ENCODE assay signal across 20 mouse cellular contexts in the genomic region with DNA sequence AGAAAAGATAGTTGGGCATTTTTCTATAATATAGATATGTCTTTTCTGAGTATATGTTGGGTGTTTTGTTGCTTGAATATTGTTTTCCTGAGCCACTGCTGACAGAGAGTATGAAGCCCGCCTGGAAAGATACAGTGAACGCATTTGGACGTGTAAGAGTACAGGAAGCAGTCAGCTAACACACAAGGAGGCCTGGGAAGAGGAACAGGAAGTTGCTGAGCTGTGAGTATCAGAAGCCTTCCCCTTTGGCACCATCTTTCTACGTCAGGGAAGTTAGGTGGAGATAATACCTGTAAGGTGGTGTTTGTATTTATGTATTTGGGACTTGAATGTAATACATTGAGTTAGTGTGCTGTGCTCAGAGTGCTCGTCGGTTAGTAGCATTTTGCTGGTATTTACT. TPM values are rescaled to one million over a fixed set of nuclear protein-coding genes. Genes with fewer than 3 reads are reported as not detected.
DNase-seq lines count a peak whose midpoint lies in the region; ATAC-seq and TF ChIP-seq lines count a peak whose summit lies in the region.
"Had no signal": no experiment of that assay in that cellular context is flagged by ENCODE, and none has a peak within 500 bp of the region (broad histone marks: within the 10 kb centered on the region; RNA-seq: fewer than 3 reads in every experiment).

No protein-coding gene starts in this region.

- H3K27me3 ChIP-seq in lung, postnatal 0 days (replicated peaks; ENCODE audit: insufficient read depth, low read length), result no peaks in the 10 kb centered on the region
- no peaks in the 10 kb centered on the region for H3K27me3 ChIP-seq in CH12.LX (replicated peaks)
- no peaks in the 10 kb centered on the region for H3K27me3 ChIP-seq in intestine, embryonic 16.5 days (replicated peaks; ENCODE audit: control insufficient read depth, insufficient read depth, low read length)
- H3K27me3 ChIP-seq: heart, embryonic 12.5 days; kidney, embryonic 15.5 days; limb, embryonic 12.5 days; neural tube, embryonic 15.5 days had no signal

- DNase-seq in lung, postnatal 0 days (ENCODE audit: low spot score), result peak; percentile 50
- no peak for DNase-seq in lung, postnatal 10 days
- DNase-seq in CH12.LX (ENCODE audit: extremely low read depth), result no peak
- peak; percentile 34 for DNase-seq in naive thymus-derived CD4-positive, alpha-beta T cell, adult 2 months (ENCODE audit: low read depth)
- DNase-seq in thymus, adult 18-20 months, result no peak
- no peak for DNase-seq in gastrocnemius, postnatal 4 days (ENCODE audit: low spot score in 2 of 2)
- DNase-seq: cerebellum, postnatal 10 days; gastrocnemius, postnatal 25 days; heart, postnatal 36 days; retina, postnatal 1 day; right cerebral cortex, postnatal 4 days; thymus, postnatal 4 days had no signal

- H3K4me3 ChIP-seq in lung, postnatal 0 days (ENCODE audit: low read depth, low read length), result no peak overlapping the region
- no peak overlapping the region for H3K4me3 ChIP-seq in CH12.LX (replicated peaks in 1 of 3; ENCODE audit: low read depth in 2 of 3, low read length in 2 of 3, poor library complexity in 1 of 3)
- no peak overlapping the region for H3K4me3 ChIP-seq in intestine, embryonic 16.5 days (ENCODE audit: low read length)
- H3K4me3 ChIP-seq: heart, embryonic 12.5 days; kidney, embryonic 15.5 days; left cerebral cortex, adult 2 months; limb, embryonic 12.5 days; neural tube, embryonic 15.5 days had no signal

- no peak for TF ChIP-seq RAD21 in CH12.LX (IDR thresholded peaks at IDR 0.05; ENCODE audit: low read depth, low read length)

- dilution Hi-C loops in CH12.LX (cut with MboI; ENCODE audit: extremely low pct_ligation_motif_present, extremely low pct_unique_long_range_greater_than_20kb, low sequenced_read_pairs), result no loop called here

- H3K4me2 ChIP-seq in lung, postnatal 0 days (replicated peaks; ENCODE audit: low read depth, low read length), result no peak overlapping the region
- no peak overlapping the region for H3K4me2 ChIP-seq in CH12.LX (ENCODE audit: insufficient read depth, low read depth, poor library complexity, severe bottlenecking)
- no peak overlapping the region for H3K4me2 ChIP-seq in intestine, embryonic 16.5 days (ENCODE audit: low read depth, low read length)
- H3K4me2 ChIP-seq: heart, embryonic 12.5 days; kidney, embryonic 15.5 days; limb, embryonic 12.5 days; midbrain, embryonic 11.5 days; neural tube, embryonic 15.5 days had no signal

- no peak for ATAC-seq in lung, postnatal 0 days
- ATAC-seq in hematopoietic stem cell, adult 5-6 weeks (replicated peaks in 1 of 2; ENCODE audit: insufficient read depth in 1 of 2, low FRiP score in 2 of 2, low TSS enrichment in 1 of 2, low read depth in 1 of 2, poor library complexity in 2 of 2, severe bottlenecking in 2 of 2), result peak; percentile 48 to 85
- ATAC-seq in intestine, embryonic 16.5 days, result no peak

- in situ Hi-C loops in CH12.LX (cut with MboI; ENCODE audit: low pct_ligation_motif_present, low pct_unique_long_range_greater_than_20kb, low sequenced_read_pairs), result no loop called here

- H3K9me3 ChIP-seq in lung, postnatal 0 days (ENCODE audit: low read length), result no peaks in the 10 kb centered on the region
- no peaks in the 10 kb centered on the region for H3K9me3 ChIP-seq in CH12.LX (replicated peaks; ENCODE audit: low read length)
- no peaks in the 10 kb centered on the region for H3K9me3 ChIP-seq in intestine, embryonic 16.5 days (ENCODE audit: control insufficient read depth, low read length)
- H3K9me3 ChIP-seq: heart, embryonic 12.5 days; kidney, embryonic 15.5 days; limb, embryonic 12.5 days; neural tube, embryonic 15.5 days had no signal

- TF ChIP-seq POLR2A in CH12.LX (IDR thresholded peaks at IDR 0.05; ENCODE audit: low read depth, low read length), result no peak

- TF ChIP-seq EP300 in lung, postnatal 0 days (IDR thresholded peaks at IDR 0.05), result no peak
- no peak for TF ChIP-seq EP300 in CH12.LX (IDR thresholded peaks at IDR 0.05; ENCODE audit: low read length)

- peaks cover 84% of the 10 kb centered on the region for H3K79me2 ChIP-seq in CH12.LX (replicated peaks; ENCODE audit: control insufficient read depth, extremely low read depth, insufficient read depth, poor library complexity, severe bottlenecking)

- H3K36me3 ChIP-seq in lung, postnatal 0 days (ENCODE audit: insufficient read depth, low read length), result no peaks in the 10 kb centered on the region
- peaks cover 29 to 85% of the 10 kb centered on the region in 2 experiments for H3K36me3 ChIP-seq in CH12.LX (replicated peaks in 1 of 2; ENCODE audit: control insufficient read depth in 1 of 2, insufficient read depth in 1 of 2, low read length in 1 of 2)
- H3K36me3 ChIP-seq in intestine, embryonic 16.5 days (ENCODE audit: control insufficient read depth, insufficient read depth, low read length), result peaks cover 4% of the 10 kb centered on the region; the same call in 1 of the 2 replicates

- WGBS in lung, postnatal 0 days, result 51% methylated on average over 6 of the region's 6 CpGs
- WGBS in intestine, embryonic 16.5 days, result 73% methylated on average over 6 of the region's 6 CpGs

- no peak overlapping the region for H3K27ac ChIP-seq in lung, postnatal 0 days (ENCODE audit: low read length)
- H3K27ac ChIP-seq in CH12.LX (ENCODE audit: insufficient read depth, low read depth), result no peak overlapping the region
- no peak overlapping the region for H3K27ac ChIP-seq in intestine, embryonic 16.5 days (ENCODE audit: low read length)
- H3K27ac ChIP-seq: kidney, embryonic 15.5 days; left cerebral cortex, adult 2 months; limb, embryonic 12.5 days; neural tube, embryonic 15.5 days had no signal

- no peak overlapping the region for H3K9ac ChIP-seq in lung, postnatal 0 days (replicated peaks; ENCODE audit: low read depth)
- no peak overlapping the region for H3K9ac ChIP-seq in CH12.LX (ENCODE audit: insufficient read depth, low read depth)
- no peak overlapping the region for H3K9ac ChIP-seq in intestine, embryonic 16.5 days (ENCODE audit: low read depth, low read length)
- H3K9ac ChIP-seq: heart, embryonic 12.5 days; kidney, embryonic 15.5 days; limb, embryonic 12.5 days; neural tube, embryonic 15.5 days had no signal

- no peaks in the 10 kb centered on the region for H3K4me1 ChIP-seq in lung, postnatal 0 days (ENCODE audit: insufficient read depth, low read depth, low read length)
- peaks cover 0 to 40% of the 10 kb centered on the region in 2 experiments; a peak in 2 of 4 replicates for H3K4me1 ChIP-seq in CH12.LX (ENCODE audit: control insufficient read depth in 1 of 2, insufficient read depth in 2 of 2)
- peaks cover 11% of the 10 kb centered on the region for H3K4me1 ChIP-seq in intestine, embryonic 16.5 days (ENCODE audit: control insufficient read depth, insufficient read depth, low read length)

- TF ChIP-seq CTCF in lung, postnatal 0 days (IDR thresholded peaks at IDR 0.05), result no peak
- TF ChIP-seq CTCF in CH12.LX (conservative IDR thresholded peaks at IDR 0.05 in 1 of 2, IDR thresholded peaks at IDR 0.05 in 1 of 2; ENCODE audit: low read depth in 2 of 2, low read length in 2 of 2), result no peak

TF ChIP-seq in CH12.LX, 34 proteins besides CTCF, POLR2A, EP300 and RAD21:
- TF ChIP-seq MAFK (IDR thresholded peaks at IDR 0.05; ENCODE audit: insufficient replicate concordance, low read length), result no peak
- TF ChIP-seq ELF1 (IDR thresholded peaks at IDR 0.05; ENCODE audit: low read depth, low read length), result peak; percentile 52; the same call in 1 of the 2 replicates
TF ChIP-seq in CH12.LX: peak in this region for 1.

RNA-seq across cellular contexts. Expression of gene Baz1b, which starts 9.3 kb away (rescaled TPM):
- 14.6 and 19.2 TPM in 2 replicates for polyA plus RNA-seq in lung, postnatal 0 days (2015; fragmentation: Nextera tagmentation; extraction: Ambion mirVana)
- total RNA-seq in CH12.LX (2012; rRNA removed), result 60.0 and 72.9 TPM in 2 replicates
- total RNA-seq in CH12.LX (2014; rRNA removed), result 53.3 and 56.4 TPM in 2 replicates
- polyA plus RNA-seq in CH12.LX (2012; ENCODE audit: insufficient read length, low read depth), result 84.9 and 85.4 TPM in 2 replicates
- 159 and 184 TPM in 2 replicates for total RNA-seq in hematopoietic stem cell, adult 5-6 weeks (2017)
- 19.0 and 20.9 TPM in 2 replicates for polyA plus RNA-seq in intestine, embryonic 16.5 days (2015; fragmentation: Nextera tagmentation; extraction: Ambion mirVana)
- 10 to 100 TPM; 59.4 to 63.6 TPM for total RNA-seq in gastrocnemius, postnatal 4 days (2021)

RNA-seq across cellular contexts. Expression of gene Bcl7b, which starts 28.3 kb away (rescaled TPM):
- 63.1 and 65.7 TPM in 2 replicates for polyA plus RNA-seq in lung, postnatal 0 days (2015; fragmentation: Nextera tagmentation; extraction: Ambion mirVana)
- total RNA-seq in CH12.LX (2012; rRNA removed), result 20.1 and 22.0 TPM in 2 replicates
- 21.6 and 24.1 TPM in 2 replicates for total RNA-seq in CH12.LX (2014; rRNA removed)
- polyA plus RNA-seq in CH12.LX (2012; ENCODE audit: insufficient read length, low read depth), result 40.8 and 43.6 TPM in 2 replicates
- 34.8 and 35.0 TPM in 2 replicates for total RNA-seq in hematopoietic stem cell, adult 5-6 weeks (2017)
- polyA plus RNA-seq in intestine, embryonic 16.5 days (2015; fragmentation: Nextera tagmentation; extraction: Ambion mirVana), result 53.7 and 54.7 TPM in 2 replicates
- 10 to 100 TPM; 27.3 to 28.0 TPM for total RNA-seq in gastrocnemius, postnatal 4 days (2021)

RNA-seq across cellular contexts. Expression of gene Tbl2, which starts 46.9 kb away (rescaled TPM):
- polyA plus RNA-seq in lung, postnatal 0 days (2015; fragmentation: Nextera tagmentation; extraction: Ambion mirVana), result 8.7 and 9.5 TPM in 2 replicates
- total RNA-seq in CH12.LX (2012; rRNA removed), result 26.3 and 31.9 TPM in 2 replicates
- 20.0 and 21.7 TPM in 2 replicates for total RNA-seq in CH12.LX (2014; rRNA removed)
- 24.8 and 25.2 TPM in 2 replicates for polyA plus RNA-seq in CH12.LX (2012; ENCODE audit: insufficient read length, low read depth)
- 10.6 and 23.4 TPM in 2 replicates for total RNA-seq in hematopoietic stem cell, adult 5-6 weeks (2017)
- 26.1 and 27.4 TPM in 2 replicates for polyA plus RNA-seq in intestine, embryonic 16.5 days (2015; fragmentation: Nextera tagmentation; extraction: Ambion mirVana)
- total RNA-seq in gastrocnemius, postnatal 4 days (2021), result 10 to 100 TPM; 18.3 to 22.2 TPM

RNA-seq across cellular contexts. Expression of gene Fzd9, which starts 54.7 kb away (rescaled TPM):
- polyA plus RNA-seq in lung, postnatal 0 days (2015; fragmentation: Nextera tagmentation; extraction: Ambion mirVana), result 0.19 and 0.33 TPM in 2 replicates
- not detected in 2 replicates for total RNA-seq in CH12.LX (2012; rRNA removed)
- total RNA-seq in CH12.LX (2014; rRNA removed), result not detected in 2 replicates
- not detected in 2 replicates for polyA plus RNA-seq in CH12.LX (2012; ENCODE audit: insufficient read length, low read depth)
- 1.3 and 1.7 TPM in 2 replicates for total RNA-seq in hematopoietic stem cell, adult 5-6 weeks (2017)
- polyA plus RNA-seq in intestine, embryonic 16.5 days (2015; fragmentation: Nextera tagmentation; extraction: Ambion mirVana), result 0.33 and 0.50 TPM in 2 replicates
- total RNA-seq in gastrocnemius, postnatal 4 days (2021), result 10 to 100 TPM; 16.0 to 20.2 TPM

Comparison
In these comparisons a context has a peak if more than half of its experiments do, and no peak if none do; other contexts are left out.
1. DNase-seq: peak in lung, postnatal 0 days (single experiment) and naive thymus-derived CD4-positive, alpha-beta T cell, adult 2 months (single experiment); none in lung, postnatal 10 days (single experiment), CH12.LX (single experiment), thymus, adult 18-20 months (0 of 2) and gastrocnemius, postnatal 4 days (0 of 2).
2. ATAC-seq: peak in hematopoietic stem cell, adult 5-6 weeks (2 of 2); none in lung, postnatal 0 days (single experiment) and intestine, embryonic 16.5 days (single experiment).